Mouse (Mus musculus): ENCODE measurements around the gene Vti1b.

The Vti1b gene

DNA sequence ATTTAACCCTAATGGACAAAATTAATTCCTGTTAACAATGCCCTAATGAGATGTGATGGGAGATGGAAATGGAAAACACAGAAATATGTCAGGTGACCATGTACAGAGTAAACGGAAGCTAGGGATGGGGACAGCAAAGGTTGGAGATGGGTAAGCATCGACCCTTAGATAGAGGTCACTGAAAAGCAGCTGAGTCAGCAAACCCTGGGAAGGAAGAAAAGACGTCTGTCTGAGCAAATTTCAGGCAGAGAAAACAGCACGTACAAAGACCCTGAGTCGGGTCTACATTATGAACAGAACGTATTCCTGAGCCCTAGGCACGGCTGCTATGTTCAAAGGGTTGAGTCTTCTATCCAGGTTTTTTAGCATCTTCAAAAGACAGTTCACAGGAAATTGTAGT lies 35.5 kb downstream of the Vti1b start:
- DNase-seq (ENCODE audit: low spot score): no peak

DNA sequence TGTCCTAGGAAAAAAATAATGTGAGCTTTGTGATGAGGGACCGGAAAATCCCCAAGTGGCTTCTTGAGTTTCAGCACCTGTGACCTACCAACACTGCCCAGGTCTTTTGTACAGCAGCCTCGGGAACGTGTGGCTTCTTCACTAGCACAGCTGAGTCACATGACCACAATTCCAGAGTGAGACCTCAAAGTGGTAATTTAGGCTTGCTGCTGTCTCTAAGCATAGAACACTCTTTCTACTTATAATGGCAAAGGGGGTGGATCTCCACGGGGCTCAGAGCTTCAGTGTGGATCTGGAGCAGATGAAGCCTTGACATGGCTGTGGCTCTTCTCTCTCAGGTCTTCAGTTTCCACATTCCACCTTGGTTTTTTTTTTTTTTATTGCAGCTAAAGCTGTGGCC lies 37.4 kb downstream of the Vti1b start:
- DNase-seq (ENCODE audit: low spot score): no peak

DNA sequence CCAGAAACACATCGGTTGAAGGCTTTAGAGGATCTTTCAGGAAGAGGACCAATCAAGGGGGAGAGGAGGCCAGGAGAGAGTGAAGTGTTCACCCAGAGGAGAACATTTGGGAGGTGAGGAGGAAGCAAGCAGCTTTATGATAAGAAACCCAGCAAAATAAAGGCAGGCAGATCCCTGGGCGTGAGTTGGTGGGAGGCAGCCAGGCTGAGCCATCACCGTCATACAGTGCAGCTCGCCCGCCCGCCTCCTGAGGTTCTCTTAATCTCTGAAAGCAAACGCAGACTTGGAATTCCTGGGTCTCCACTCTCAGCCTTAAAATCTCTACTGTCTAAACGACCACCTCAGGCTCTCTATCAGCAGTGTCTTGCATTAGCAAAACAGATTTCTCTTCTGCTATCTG lies 37.8 kb downstream of the Vti1b start:
- no peak for DNase-seq (ENCODE audit: low spot score)

DNA sequence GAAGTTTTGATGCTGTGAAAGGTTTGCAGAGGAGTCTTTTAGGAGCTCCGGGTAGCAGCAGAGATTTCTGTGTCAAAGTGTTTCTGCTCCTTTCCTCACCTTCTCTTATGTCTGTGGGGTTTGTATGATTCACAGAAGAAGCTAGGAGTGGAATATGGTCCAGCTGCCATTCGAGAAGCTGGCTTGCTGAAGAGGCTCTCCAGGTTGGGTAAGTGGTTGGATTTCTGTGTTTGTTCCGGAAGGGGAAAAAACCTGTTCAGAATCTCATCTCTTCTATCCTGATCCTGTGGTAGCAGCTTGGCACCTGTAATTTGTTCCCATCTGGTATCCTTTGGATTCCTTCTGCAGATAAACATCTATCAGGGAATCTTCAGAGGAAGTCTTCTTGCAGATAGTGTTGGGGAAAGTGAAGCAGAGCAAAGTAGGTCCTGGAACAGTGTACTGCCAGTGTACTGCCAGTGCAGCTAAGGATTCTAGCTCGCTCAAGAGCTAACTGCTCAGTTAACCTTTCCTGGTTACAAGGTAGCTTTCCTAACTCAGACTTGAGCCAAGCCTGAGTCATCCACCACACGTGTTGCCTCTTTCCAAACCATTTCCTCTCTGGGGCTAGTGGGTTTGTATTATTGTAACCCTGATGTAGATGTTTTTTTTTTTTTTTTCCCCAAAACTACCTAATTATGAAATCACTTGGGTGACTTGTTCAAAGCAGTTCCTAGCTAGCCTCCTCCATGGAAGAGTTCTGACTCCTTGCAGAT lies 40.6 kb downstream of the Vti1b start:
- DNase-seq (ENCODE audit: low spot score): no peak

DNA sequence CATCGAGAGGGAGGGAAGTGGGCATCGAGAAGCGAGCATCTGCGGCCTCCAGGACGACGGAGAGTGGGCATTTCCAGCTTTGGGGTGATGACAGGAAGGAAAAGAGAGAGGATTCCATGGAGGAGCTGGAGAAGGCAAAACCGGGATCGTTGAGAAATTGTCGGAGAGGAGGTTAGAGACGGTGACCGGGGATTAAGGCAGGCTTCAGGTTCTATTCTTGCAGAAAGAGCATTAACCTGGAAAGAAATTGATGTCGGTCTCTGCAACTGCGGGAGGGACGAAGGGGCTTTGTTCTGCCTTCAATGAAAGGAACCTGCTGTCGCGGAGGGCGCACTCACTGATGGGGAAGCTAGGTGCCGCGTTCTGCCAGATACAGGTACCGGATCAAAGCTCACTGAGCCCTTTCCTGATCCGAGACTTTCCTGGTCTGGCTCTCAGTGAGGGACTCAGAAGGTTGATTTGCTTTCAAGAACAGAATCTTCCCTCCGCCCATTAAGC lies 41.2 kb downstream of the Vti1b start:
- DNase-seq (ENCODE audit: low spot score): no peak

DNA sequence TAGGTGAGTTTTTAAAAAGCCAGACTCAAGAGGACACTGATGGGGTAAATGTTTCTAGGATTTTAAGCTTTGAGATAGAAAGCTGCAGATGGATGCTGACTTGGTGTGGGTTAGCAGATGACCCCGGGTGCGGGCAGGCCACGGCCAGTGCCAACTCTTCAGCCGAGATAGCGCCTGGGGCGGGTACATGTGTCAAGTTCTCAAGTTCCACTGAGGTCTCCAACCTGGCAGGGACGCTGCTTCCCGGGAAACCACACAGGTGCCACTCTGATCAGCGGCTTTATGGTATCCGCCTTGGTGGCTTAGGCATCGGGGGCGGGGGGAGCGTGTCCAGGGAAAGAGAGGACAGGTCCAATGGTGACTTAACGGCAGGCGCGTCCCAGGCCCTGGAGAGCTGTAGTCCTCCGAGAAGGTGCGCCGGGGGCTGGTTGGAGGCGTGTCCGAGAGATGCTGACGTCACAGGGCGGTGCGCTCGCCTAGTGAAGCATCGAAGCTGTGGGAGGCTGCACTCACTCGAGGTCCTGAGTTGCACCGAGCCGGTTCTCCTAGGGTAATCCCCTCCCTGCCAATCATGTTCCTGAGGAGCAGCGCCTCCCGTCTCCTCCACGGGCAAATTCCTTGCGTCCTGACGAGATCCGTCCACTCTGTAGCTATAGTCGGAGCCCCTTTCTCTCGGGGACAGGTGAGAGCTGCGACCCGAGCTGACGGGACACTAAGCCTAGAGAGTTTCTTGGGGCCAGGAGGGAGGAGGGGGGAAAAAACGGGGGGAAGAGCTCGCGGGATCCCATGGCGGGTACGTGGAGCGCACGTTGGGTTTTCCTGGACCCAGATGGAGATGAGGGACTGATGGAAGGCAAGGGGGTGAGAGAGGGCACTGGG lies 41.9 kb downstream of the Vti1b start, which contains the start of gene Arg2:
TSS of gene Arg2 (plus strand) at position 479 of the 879 bp plus-strand sequence.
- peak; percentile 69 for DNase-seq (ENCODE audit: low spot score)

DNA sequence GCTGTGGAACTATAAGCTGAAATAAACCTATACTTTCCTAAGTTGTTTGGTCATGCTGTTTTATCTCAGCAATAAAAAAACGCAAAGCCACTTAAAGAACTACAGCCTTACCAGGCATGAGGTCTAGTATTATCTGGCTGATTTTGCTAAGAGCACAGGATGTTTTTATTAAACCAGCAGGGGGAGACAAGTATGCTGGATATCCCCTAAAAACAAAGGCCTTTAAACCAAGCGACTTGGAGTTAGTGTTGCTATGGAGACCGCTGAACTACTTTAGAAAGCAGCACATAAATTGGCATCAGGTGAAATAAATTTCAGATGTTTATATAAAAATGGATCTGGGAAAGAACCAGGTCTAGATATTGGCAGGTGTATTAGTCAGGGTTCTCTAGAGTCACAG lies 49.6 kb downstream of the Vti1b start:
- DNase-seq (ENCODE audit: low spot score): peak; percentile 27

DNA sequence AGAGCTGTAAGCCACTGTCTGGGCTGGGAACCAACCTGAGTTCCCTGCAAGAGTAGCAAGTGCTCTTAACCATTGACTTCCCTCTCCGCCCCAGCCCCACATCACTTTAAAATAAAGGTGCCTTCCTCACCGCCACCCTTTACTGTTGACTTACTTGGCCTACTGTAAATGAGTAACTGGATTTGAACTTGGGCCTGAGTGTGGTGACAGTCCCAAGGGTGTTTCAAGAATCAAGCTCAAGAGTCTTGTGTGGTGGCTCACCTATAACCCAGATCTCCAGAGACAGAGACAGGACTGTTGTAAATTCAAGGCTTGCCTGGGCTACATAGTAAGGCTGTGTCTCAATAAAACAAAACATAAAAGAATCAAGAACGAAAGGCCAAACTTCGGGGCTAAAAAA lies 53.5 kb downstream of the Vti1b start:
- no peak for DNase-seq (ENCODE audit: low spot score)

Data from MN1 (cell line).